Mouse (Mus musculus): ENCODE measurements around the gene Avil.

GRCm38 (mm10) chr10:127056490-127056889 lies 56.0 kb downstream of the Avil start:
- TF ChIP-seq ETS1 (IDR thresholded peaks at IDR 0.05; ENCODE audit: low read depth, low read length) (no peak), TCF12 (IDR thresholded peaks at IDR 0.05; ENCODE audit: low read depth, low read length) (no peak), CTCF (IDR thresholded peaks at IDR 0.05 in 2 of 3, conservative IDR thresholded peaks at IDR 0.05 in 1 of 3; ENCODE audit: control insufficient read depth in 1 of 3, insufficient read depth in 1 of 3, low read depth in 2 of 3, low read length in 3 of 3, poor library complexity in 1 of 3, severe bottlenecking in 1 of 3) (no peak), CHD1 (IDR thresholded peaks at IDR 0.05; ENCODE audit: low read depth, low read length) (no peak), KAT2A (conservative IDR thresholded peaks at IDR 0.05; ENCODE audit: low read depth, low read length) (no peak), USF2 (IDR thresholded peaks at IDR 0.05; ENCODE audit: borderline replicate concordance in 1 of 2, insufficient read depth in 1 of 2, low read depth in 1 of 2, low read length in 2 of 2) (no peak), ZC3H11A (IDR thresholded peaks at IDR 0.05; ENCODE audit: low read depth, low read length) (no peak), MAFK (IDR thresholded peaks at IDR 0.05; ENCODE audit: borderline replicate concordance, low read depth, low read length) (no peak), BHLHE40 (IDR thresholded peaks at IDR 0.05; ENCODE audit: borderline replicate concordance, low read depth, low read length) (no peak), TAL1 (IDR thresholded peaks at IDR 0.05; ENCODE audit: low read length) (no peak), CHD2 (IDR thresholded peaks at IDR 0.05; ENCODE audit: low read length) (no peak), POLR2A (IDR thresholded peaks at IDR 0.05; ENCODE audit: control insufficient read depth in 1 of 2, insufficient read depth in 1 of 2, low read depth in 1 of 2, low read length in 2 of 2, poor library complexity in 1 of 2) (no peak), EP300 (IDR thresholded peaks at IDR 0.05; ENCODE audit: low read depth in 1 of 2, low read length in 2 of 2) (no peak)
